Mouse (Mus musculus) mature B cell (primary cell): Measurements from ENCODE around the gene Myo18b.

ENCODE experiments used
- in situ Hi-C: fragments of 300-500 bp; cut with MboI; formaldehyde crosslinking; loops from 2 replicates; pipeline ENCODE4 v1.14.3; 2019

The Myo18b gene

GRCm38 (mm10) chr5:112877391-112878115 lies 18.6 kb downstream of the Myo18b start:
- in situ Hi-C loops = loop anchor here (10.0 kb wide), 1 partner anchor 177 kb away; no protein-coding TSS in a partner anchor

GRCm38 (mm10) chr5:112876846-112877390 lies 19.2 kb downstream of the Myo18b start:
- in situ Hi-C loops = loop anchor here (10.0 kb wide), 1 partner anchor 178 kb away; no protein-coding TSS in a partner anchor

- in situ Hi-C loops = loop anchor here (10.0 kb wide), 1 partner anchor 182 kb away; no protein-coding TSS in a partner anchor
Observed at GRCm38 (mm10) chr5:112872999-112873398, 23.2 kb downstream of the Myo18b start.

- in situ Hi-C loops = loop anchor here (10.0 kb wide), 1 partner anchor 184 kb away; no protein-coding TSS in a partner anchor
Observed at GRCm38 (mm10) chr5:112870729-112871128, 25.4 kb downstream of the Myo18b start.

- in situ Hi-C loops = no loop called here
Observed at GRCm38 (mm10) chr5:112868620-112869019, 27.5 kb downstream of the Myo18b start.

GRCm38 (mm10) chr5:112864719-112865367 lies 31.3 kb downstream of the Myo18b start:
- in situ Hi-C loops = no loop called here

- in situ Hi-C loops = no loop called here
Observed at GRCm38 (mm10) chr5:112859379-112860035, 36.7 kb downstream of the Myo18b start.

- in situ Hi-C loops = no loop called here
Observed at GRCm38 (mm10) chr5:112853179-112853578, 43.0 kb downstream of the Myo18b start.

GRCm38 (mm10) chr5:112851389-112851788 lies 44.8 kb downstream of the Myo18b start:
- in situ Hi-C loops = no loop called here

- in situ Hi-C loops = no loop called here
Observed at GRCm38 (mm10) chr5:112848586-112849280, 47.4 kb downstream of the Myo18b start.

- in situ Hi-C loops = no loop called here
Observed at GRCm38 (mm10) chr5:112847985-112848542, 48.1 kb downstream of the Myo18b start.

GRCm38 (mm10) chr5:112846146-112846545 lies 50.0 kb downstream of the Myo18b start:
- in situ Hi-C loops = no loop called here

- in situ Hi-C loops = no loop called here
Observed at GRCm38 (mm10) chr5:112844460-112844859, 51.7 kb downstream of the Myo18b start.

GRCm38 (mm10) chr5:112843676-112844257 lies 52.4 kb downstream of the Myo18b start:
- in situ Hi-C loops = no loop called here

GRCm38 (mm10) chr5:112842696-112843095 lies 53.5 kb downstream of the Myo18b start:
- in situ Hi-C loops = no loop called here

GRCm38 (mm10) chr5:112841850-112842249 lies 54.3 kb downstream of the Myo18b start:
- in situ Hi-C loops = no loop called here

- in situ Hi-C loops = no loop called here
Observed at GRCm38 (mm10) chr5:112834896-112835295, 61.3 kb downstream of the Myo18b start.

GRCm38 (mm10) chr5:112833866-112834265 lies 62.3 kb downstream of the Myo18b start:
- in situ Hi-C loops = no loop called here

GRCm38 (mm10) chr5:112825091-112825794 lies 70.9 kb downstream of the Myo18b start:
- in situ Hi-C loops = no loop called here

GRCm38 (mm10) chr5:112824376-112824775 lies 71.8 kb downstream of the Myo18b start:
- in situ Hi-C loops = no loop called here
